Mouse (Mus musculus) urinary bladder, postnatal 25 days (tissue): ENCODE data around the gene Aox2.

Experiments used
- DNase-seq: peaks from one replicate; pipeline ENCODE4 v3.0.0; 2022; ENCODE audit warnings: low spot score

The Aox2 gene

DNA sequence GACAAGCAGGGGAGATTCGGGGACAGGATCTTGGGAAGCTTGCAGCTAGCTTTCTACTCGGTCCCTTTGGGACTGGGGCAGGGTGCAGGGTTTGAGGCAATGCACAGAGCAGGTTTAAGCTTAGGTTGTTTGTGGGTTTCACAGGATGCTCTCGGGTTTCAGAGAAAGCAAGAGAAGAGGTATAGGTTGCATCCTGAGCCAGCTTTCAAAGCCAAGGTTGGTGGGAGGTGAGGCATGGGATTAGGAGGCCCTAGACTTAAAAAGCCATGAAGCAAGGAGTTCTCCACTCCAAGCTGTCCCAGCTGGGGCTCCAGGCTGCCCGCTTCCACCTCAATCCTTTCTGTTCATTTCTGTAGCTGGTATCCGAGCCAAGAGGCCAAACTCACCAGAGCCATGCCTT lies at the start of gene Aox2:
Gene Aox2 (plus strand): TSS at position 301 of the 400 bp plus-strand sequence.
- no peak for DNase-seq

DNA sequence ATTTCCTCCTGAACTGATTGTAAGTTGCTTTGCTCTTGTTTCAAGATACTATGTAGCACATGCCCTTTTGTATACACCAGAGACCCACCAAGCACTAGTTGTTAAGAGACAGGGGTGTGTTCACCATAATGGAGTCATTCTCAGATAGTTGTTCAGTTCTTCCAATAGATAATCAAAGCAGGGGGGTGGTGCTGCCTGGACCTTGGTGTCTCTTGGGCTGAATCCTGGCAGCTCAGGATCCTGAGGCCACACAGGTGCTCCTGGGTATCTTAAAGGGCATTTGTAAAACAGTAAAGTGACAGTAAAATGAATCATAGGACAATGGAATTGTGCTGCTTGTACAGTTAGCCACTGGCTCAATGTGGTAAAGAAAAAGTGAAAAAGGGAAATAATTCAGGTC lies 49.2 kb upstream of the Aox2 start:
- DNase-seq = no peak

DNA sequence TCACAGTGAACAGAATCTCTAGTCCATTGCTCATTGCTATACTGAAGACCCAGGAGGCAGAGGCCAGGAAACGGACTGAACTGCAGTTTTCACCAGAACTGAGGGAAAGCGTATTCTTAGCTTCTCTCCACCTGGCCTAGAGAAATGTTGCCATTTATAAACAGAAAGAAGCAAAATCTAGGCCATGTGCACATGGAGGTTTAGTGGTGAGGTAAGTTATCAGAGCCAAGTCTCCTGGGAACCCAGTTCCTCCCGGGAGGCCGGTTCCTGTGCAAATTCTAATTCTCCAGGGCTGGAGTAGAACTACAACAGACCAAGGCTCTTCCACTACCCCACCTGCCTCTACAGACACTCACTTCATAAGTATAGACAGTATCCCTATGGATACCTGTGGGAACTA lies 48.4 kb upstream of the Aox2 start:
- DNase-seq = no peak

DNA sequence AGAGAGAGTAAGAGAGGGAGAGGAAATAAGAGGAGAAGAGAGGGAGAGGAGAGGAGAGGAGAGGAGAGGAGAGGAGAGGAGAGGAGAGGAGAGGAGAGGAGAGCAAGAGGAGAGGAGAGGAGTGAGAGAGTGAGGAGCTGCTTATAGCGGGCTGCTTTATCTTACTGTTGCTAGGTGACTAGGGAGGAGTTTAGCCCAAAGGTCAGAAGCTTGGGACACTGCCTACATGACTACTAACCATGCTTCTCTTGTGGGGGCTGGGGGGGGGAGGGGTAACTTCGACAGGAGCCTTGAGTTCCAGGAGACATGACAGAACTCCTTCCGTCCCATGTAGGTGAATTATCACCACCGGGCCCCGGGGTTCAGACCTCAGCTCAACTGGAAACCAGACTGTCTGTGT lies 47.6 kb upstream of the Aox2 start:
- DNase-seq = no peak

DNA sequence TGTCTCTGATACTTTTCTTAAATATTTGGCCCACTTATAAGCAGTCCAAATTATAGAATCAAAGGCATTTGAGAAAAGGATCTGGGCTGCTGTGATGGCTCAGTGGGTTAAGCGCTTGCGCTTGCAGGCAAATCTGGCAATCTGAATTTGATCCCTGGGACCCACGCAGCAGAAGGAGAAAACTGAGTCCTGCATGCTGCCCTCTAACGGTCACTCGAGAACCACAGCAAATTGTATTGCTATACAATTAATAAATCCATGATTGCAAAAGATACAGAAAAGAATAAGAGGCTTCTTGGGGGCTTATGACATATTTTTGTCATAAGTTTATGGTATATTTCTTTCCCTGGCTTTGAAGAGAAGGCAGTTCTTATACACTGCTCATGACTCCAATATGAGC lies 42.7 kb upstream of the Aox2 start:
- DNase-seq = no peak

DNA sequence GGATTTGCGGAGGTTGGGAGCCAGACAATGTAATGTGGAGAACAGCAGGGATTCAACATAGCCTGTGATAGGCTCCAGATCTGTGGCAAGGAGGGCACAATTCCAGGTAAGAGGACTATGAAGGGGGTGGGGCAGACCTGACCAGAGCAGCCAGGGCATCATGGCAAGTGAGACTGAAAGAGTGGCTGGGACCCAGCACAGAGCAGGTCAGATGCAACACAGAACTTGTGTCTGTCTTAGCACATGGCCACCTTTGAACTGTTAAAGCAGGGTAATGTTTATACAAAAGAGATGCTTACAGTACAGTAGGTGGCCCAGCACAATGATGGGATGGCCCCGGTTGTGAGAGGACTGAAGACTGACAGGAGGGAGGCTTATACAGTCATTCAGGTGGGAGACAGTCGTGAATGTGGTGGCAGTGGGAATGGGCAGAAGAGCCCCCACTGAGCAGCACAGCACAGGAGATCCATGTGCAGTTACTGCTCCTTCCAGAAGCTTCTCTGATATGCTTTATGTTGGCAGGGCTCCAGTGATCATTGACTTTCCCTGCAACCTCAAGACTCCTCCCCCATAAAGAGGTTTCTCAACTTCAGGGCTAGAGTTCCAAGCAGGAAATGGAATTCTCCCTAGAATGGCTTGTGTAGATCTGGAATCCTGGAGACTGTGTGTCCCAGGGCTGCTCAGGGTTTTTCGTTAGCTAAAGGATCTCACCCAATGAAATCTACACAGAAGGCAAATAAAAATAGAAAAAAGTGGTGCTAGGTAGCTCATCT lies 40.4 kb upstream of the Aox2 start:
- no peak for DNase-seq

DNA sequence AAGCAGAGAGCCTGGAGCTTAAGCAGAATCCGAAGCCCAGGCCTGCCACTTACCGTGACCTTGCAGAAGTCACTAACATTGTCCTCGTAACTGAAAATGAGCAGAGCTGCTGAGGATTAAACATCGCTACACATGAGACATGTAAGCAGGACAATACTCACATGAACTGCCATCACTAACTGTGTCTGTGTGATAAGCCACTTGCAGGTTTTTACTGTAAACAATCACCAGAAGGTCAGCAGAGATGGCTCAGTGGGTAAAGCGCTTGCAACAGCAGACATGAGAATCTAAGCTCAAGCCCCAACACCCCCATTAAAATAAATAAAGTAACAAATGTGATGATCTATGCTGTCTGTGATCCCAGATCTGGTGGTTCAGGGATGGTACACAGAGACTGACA lies 39.7 kb upstream of the Aox2 start:
- DNase-seq = no peak

DNA sequence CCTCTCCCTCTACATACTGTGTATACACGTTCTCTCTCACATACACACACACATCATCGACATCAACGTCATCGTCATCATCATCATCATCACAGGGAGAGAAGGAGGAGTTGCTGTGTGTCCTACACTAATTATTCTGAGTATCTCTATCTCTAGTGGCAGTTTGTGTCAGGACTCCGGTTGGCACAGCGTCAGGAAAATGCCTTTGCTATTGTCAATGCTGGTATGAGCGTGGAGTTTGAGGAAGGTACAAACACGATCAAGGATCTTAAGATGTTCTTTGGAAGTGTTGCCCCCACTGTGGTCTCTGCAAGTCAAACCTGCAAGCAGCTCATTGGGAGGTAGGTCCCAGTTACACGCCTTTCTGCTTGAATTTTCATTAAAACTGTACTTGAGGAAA lies 39.2 kb upstream of the Aox2 start:
- DNase-seq = no peak

DNA sequence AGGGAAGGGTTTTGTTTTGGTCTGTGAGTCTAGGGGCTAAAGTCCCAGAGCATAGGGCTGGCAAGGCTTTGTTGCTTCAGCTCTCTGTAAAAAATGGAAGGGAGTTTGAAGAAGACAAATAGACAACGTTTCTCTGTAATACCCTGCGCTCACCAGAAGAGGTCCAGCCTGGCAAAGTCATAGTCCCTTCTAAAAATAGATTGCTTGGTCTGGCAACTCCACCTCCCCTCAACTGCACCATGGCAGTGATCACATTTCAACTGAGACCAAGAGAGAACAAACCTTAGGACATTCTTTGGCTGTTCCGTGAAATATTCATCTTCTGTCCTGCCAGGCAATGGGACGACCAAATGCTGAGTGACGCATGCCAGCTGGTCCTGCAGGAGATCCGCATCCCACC lies 37.8 kb upstream of the Aox2 start:
- no peak for DNase-seq

DNA sequence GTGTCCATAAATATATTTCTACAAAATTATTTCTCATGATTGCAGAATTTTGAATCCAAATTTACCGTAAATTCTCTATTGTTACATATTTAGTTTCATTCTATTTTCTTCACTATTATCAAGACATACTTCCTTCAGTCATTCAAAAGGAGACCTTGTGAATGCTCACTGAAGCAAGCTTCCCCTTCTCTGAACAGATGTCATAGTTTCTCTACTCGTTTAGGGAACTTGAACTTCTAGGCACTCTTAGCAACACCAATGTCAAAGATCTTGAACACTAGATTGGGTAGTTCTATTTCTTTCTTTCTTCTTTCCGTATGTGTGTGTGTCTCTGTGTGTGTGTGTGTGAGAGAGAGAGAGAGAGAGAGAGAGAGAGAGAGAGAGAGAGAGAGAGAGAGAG lies 33.6 kb upstream of the Aox2 start:
- DNase-seq = no peak

DNA sequence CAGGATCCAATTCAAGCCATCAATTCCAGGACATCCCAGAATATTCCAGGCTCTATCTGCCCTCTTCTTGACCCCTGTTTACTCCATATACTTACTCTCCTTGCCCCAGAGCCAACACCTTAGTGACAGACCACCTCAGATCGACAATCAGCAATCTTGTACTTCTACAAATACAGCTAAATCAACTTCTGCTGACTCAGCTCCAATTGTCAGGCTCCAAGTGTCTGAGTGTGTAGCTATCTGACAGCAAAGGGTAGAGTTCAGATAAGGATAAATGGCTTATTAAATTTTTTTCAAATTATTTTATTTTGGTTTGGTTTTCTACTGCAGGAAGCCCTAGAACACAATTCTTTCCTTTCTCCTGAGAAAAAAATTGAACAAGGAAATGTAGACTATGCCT lies 29.6 kb upstream of the Aox2 start:
- DNase-seq = no peak

DNA sequence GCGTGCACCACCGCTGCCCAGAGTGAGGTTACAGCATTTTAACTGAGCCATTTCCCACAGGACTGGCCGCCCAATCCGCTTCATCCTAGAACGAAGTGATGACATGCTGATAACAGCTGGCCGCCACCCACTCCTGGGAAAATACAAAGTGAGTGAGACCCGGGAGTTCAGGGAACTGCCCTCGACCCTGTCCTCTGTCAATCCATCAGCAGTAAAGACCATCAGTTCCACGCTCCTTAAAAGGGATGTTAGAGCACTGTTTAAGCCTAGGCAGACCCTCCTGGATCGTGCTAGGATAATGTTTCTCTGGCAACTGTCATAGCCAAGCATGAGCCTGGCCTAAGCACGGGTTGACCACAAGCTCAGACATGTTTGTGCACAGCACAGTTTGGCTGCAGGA lies 24.7 kb upstream of the Aox2 start:
- DNase-seq = no peak

DNA sequence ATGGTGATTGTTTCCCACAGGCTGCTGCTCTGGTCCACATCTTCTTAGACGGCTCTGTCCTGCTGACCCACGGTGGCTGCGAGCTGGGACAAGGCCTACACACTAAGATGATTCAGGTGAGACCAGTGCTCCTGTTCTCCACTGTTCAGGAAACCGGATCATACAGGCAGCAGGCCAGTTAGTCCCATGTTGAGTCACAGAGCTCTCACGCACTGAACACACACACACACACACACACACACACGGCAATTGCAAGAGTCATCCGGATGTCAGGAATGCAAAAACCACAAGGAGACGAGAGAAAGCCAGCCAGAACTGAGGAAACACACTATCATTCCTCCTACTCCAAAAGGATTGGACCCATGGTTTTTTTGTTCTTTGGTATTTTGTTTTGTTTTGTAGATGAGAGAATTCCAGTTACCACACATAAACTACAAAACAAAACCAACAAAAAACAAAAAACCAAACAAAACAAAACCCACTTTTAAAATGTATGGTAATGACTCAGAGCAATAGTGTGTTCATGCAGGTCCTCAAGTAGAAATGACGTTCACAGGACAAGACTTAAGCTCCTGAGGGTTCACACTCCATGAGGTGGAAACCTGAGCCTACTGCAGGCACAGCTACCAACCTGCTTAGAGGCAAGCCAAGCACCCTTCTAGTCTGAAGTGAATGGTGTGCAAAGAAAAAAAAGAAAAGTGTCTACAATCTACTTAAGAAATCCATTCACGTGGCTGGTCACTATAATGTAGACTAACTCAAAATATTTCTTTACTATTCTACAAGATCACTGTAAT lies 20.7 kb upstream of the Aox2 start:
- DNase-seq = peak; percentile 31

DNA sequence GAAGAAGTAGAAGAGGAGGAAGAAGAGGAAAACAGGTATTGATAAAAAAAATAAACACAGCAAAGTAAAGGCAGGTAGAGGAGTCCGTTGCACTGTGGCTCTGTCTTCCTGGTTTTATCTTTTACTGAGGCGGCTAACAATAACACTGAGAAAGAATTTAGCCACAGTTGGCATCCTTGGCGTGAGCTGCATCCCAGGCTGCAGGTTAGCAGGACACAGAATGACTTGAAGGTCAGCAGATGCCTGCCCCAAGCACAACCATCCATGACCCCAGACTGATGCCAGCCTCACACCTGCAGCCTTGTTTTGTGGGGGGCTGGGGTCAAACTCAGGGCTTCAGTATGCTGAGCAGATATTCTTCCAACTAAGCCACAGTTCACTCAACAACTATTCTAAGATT lies 17.8 kb upstream of the Aox2 start:
- DNase-seq = no peak

DNA sequence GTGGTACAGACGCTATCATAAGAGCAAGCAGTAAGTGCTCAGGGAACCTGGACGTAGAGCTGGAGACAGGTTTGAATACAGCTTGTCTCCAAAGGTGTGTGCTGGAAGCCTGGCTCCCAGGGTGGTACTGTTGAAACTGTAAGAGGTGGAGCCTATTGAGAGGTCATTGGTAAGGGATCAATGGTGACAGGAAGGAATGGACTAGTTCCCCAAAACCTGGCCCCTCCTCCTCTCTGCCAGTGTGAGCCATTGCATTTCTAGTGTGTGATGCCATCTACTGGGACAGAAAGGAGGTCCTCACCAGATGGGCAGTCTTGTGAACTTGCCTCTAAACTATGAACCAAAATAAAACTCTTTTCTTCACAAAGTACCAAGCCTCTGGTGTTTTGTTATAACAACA lies 9.9 kb upstream of the Aox2 start:
- DNase-seq = no peak

DNA sequence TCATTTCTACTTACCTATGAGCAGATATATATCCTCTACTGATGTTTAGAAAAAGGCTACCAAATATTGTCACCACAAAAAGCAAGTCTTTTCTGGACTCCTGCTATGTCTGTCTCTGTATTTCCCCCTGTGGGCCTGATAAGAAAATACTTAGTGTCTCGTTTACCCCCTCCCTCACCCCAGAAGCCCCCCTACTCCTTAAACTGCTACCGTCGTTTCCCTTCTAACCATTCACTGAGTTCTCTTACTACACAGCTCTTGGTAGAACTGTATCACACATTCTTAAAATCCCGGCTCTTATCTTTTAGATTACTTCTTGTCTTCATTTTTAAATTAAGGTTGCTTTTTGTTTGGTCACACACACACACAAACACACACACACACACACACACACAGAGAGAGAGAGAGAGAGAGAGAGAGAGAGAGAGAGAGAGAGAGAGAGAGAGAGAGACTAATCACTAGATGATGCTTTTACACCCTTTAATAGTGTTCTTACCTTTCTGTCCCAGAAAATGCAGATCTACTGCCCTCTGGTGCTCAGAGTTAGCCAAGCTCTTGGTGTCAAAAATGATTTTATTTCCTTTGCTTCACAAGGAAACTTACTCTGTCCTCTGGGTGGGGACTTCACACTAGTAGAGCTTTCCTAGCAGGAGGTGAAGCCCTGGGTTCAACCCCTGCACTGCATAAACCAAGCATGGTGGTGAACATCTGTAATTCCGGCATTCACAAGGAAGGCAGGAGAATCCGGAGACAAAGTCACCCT lies 7.1 kb upstream of the Aox2 start:
- DNase-seq = peak; percentile 16

DNA sequence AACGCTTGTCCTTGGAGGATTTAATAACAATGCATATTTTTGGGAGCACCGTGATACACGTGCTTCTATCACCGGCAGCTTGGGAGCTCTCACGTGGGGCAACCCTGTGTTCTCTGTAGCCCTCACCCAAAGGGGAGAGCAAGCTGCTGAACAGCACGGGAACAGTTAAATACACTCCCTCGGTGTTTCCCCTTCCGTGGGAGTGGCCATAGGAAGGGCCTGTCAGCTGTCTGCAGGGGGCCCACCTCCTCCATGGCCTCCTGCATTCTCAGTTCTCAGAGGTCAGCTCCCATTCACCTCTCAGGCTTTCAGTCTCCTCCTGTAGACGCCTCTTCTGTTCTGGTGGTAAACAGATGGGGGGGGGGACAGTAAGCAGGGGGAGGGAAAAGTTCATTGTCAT lies 2.2 kb upstream of the Aox2 start:
- no peak for DNase-seq

DNA sequence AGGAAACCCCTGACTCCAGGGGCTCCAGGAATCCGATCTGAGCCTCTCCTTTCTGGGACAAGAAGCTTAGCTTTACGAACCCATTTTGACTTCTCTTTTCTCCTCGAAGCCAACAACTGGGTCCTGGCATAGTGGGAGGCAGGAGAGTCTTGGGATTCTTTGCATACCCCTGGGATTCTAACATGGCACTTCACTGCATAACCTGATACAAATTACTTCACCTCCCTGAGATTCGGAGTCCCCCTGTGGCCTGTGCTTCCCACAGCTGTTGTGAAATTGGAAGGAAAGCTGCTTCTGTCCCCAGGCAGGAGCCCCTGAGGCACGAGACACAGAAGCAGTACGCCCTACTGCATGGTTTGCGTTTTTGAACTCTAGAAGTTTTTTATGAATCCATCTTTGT lies 387 bp downstream of the Aox2 start:
- no peak for DNase-seq

DNA sequence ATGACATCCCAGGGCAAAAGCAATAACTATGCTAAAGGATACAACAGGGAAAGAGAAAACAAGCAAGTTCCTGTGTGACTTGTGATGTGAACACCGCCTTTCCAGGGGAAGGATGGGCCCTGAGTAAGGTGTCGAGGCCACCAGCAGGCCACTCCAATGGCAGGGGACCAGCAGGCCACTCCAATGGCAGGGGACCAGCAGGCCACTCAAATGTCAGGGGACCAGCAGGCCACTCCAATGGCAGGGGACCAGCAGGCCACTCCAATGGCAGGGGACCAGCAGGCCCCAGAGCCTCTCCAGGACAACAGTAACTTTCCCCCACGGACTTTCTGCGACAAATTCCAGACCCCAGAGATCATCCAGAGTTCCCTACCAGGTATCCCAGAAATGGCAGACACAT lies 2.3 kb downstream of the Aox2 start:
- DNase-seq = no peak

DNA sequence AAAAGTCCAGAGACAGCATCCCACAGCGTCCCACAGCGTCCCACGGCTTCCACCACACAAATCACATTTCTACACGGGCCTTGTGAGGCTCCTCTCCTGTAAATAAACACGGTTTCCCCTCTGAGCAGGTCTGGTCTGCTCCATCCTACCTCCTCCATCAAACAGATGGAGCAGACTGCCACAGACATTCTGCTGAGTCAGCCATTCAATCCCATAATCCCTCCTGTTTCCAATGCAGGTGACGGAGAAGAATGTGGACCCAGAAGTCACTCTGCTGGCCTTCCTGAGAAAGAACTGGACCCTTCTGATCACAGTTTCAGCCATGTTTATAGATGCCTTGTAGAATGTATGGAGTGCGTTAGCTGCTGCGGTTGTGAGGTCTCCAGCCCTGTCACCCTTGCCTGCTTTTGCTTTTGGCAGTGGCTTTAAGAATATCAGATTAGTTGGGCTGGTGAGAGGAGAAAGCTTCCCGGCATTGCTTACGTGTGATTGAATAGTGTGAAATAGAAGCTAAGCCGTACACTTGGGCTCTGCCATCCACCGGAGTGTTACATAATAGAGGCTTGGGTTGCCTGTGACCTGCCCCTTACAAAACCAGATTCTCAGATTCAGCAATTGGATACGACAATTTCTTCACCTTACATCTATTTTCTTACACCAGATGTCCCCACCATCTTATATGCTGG lies 3.0 kb downstream of the Aox2 start:
- DNase-seq = no peak

DNA sequence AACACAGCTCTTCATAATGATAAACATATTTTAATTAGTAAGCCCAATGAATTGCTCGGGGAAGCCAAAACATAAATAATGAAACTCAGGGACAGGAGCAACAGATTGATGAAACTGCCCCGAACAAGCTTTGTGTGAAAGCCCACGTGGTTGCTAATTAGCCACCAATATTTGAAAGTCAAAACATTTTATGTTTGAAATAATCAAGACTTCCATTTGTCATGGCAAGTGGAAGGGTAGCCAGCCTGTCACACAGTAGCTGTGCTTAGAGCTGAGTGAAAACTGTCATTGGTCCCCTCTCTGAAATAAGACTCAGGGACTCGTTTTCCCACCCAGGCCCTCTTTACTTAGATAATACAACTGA lies 3.5 kb downstream of the Aox2 start:
- no peak for DNase-seq

DNA sequence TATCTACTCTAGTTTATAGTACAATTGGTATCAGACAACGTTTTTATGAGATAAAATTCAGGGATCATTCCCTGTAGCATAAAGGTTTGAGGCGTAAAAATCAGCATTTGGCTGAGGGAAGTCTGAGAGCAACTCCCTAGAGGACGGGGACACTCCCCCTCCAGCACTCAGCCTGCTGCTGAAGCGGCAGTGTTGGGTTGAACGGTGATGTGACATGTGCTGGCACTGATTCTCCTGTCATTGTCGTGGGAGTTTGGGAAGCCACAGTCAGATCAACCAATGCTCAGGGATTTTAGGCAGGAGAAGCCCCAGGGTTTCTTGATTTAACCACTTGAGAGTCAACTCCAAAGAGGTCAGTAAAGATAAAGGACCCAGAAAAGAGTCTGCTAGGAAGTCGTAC lies 6.4 kb downstream of the Aox2 start:
- DNase-seq = no peak

DNA sequence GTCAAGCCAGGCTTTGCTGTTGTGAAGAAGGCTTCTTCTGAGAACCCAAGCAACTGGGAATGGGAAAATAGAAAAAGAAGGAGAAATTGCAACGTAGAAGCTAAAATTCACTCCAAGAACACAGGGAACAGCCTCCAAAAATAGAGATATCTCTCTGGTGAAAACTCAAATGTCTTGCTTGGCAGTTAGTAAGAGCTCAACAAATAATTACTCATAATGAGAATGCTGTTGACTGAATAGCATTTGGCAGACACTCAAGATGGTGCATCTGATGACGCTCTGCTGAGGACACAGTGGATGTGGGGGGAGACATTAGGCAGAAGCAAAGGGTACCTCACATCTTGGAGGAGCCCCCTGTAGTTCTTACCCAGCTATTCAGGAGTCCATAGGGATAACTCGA lies 10.0 kb downstream of the Aox2 start:
- DNase-seq = no peak
